Mouse (Mus musculus) kidney, postnatal 4 days (tissue): ENCODE measurements at regions not wholly inside any gene's neighbourhood (a gene's known extent, or its start where the extent isn't known, plus 50 kb on each side); places are given as distances from the start of the nearest gene placed in this dataset.
A peak's percentile ranks its signal among the peaks of the same experiment; 100 is the strongest.

Experiments used
- DNase-seq, 2 experiments: peaks; one replicate each; pipeline ENCODE4 v3.0.0; 2021; ENCODE audit warnings: mixed read lengths in 2 of 2

DNA sequence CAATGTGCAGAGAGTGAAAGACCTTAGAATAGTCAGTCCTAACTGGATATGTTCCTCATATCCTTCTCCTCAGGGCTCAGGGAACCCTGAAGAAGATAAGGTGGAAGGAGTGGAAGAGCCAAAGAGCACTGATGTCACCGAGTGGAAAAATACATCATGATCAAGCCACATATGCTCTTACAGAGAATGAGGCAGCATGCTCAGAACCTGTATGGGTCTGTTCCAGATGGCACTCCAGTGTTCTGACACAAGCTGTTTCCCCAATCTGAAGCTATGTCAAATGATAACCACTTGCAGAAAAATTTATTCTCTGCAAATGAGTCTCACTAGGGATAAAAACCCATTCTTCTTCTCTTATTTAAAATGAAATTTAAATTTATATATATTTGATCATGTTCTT, 572.6 kb upstream of the Robo2 start:
- DNase-seq, result no peak

GRCm38 (mm10) chr16:74966099-74966498, 554.5 kb upstream of the Robo2 start:
- DNase-seq, result no peak

- DNase-seq, result no peak
Observed at GRCm38 (mm10) chr16:74929739-74930138, 518.1 kb upstream of the Robo2 start.

DNA sequence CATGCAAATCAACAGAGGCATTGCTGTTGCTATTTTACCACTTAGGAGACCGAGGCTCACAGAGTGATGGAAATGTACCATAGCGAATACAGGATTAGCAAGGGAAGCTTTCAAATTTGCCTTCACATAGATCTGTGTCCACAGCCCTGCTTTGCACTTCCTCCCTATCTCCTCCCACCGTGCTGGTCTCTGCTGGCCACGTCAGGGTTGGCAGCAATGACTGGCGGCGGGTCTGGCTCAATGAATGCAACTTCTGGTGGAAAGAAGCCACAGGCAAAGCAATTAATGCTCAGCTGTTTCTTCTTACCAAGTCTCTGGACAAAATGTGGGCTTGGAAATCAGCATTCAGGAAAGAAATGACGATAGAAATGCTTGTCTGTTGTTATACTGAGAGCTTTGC, 489.2 kb upstream of the Robo2 start:
- DNase-seq, result peak; percentile 5 to 7

- no peak for DNase-seq
Observed at GRCm38 (mm10) chr16:74887724-74888123, 476.1 kb upstream of the Robo2 start.

DNA sequence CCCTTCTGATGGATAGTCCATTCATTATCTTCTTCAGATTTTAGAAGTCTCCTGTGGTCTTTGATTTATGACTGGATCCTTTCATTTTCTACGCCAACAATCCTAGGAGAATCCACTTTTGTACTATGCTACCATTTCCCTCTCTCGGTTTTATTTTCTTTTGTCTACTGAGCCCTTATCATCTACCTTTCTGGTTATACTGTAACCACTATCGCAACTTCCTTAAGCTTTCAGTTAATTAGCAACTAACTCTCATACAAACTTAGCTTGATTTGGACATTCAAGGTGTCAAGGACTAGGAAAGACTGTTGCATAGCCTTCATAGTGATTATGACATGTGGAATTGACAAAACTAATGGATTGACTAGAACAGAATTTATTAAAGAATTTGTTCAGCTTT, 467.0 kb upstream of the Robo2 start:
- DNase-seq, result no peak

- DNase-seq, result no peak
Observed at GRCm38 (mm10) chr16:74873756-74874155, 462.1 kb upstream of the Robo2 start.

GRCm38 (mm10) chr16:74857752-74858151, 446.1 kb upstream of the Robo2 start:
- DNase-seq, result no peak

GRCm38 (mm10) chr16:74840006-74840405, 428.4 kb upstream of the Robo2 start:
- no peak for DNase-seq

DNA sequence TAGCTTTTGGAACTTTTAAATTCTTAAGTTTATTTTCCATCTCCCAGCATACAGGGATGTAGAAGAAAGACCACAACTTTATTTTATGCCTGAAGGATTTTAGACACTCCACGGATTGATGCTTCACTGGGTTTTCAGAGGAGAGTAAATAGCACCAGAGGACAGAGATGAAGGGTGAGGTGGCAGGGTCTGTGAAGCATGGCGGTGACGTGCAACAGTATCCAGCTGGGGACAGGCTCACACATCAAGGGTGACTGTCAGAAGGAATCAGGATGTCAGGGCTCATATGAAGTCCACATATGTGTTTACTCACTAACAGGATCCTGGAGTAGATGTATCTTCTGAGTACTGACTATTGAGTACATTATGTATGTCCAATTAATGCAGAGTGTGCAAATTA, 402.8 kb upstream of the Robo2 start:
- peak in 1 of 2 experiments; percentile 3 for DNase-seq

GRCm38 (mm10) chr16:74809154-74809825, 397.7 kb upstream of the Robo2 start:
- no peak for DNase-seq

DNA sequence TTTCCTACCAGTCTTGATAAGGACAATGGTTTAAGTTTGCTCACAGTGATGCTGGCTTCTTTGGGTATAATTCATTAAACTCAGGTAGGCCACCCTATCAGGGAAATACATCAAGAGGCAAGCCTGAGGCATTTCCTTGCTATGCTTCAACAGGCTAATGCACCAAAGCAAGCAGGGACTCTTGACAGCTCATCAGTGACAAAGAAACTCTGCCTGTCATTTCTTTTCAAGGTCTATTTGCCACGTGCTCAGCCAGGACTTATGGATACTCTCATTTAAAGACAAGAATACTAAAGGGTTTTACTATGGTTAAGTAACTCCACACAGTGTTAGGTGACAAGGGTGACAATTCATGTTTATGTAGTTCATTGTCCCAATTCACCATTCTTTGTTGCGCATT, 395.1 kb upstream of the Robo2 start:
- DNase-seq, result no peak

DNA sequence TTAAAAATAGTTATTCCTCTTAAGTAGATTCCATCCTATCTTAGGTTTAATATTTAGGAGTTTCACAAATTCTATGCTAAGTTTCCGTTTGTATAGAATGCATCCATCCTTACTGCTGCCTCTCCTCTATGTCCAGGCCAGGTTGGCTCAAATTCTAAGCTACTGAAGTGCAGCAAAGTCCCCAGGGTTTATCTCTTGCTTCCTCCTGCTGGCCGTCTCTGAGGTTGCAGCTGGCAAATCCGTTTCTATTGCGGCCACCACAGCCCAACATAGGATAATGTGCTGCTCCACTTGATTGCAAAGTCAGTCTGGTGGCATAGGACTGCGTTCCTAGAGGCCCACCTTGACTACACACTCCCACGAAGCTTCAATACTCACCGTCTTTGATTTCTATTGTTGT, 389.7 kb upstream of the Robo2 start:
- DNase-seq, result peak; percentile 79 to 81

DNA sequence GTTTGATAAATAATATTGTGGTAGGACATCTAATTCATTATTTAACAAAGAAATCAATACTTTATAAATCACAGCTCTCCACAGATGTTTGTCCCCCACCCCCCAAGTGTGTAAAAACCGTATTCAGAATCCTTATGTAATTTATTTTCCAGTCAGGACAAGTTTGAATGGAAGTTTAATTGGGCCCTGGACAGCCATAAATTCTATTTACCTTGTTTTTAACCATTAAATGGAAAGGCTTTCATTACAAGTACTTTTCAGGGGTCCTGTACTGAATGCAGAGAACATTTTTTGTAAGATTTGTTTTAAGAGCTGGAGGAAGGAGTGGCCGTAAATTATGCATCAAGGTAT, 384.7 kb upstream of the Robo2 start:
- DNase-seq, result no peak

GRCm38 (mm10) chr16:74795360-74796302, 384.0 kb upstream of the Robo2 start:
- DNase-seq, result no peak

- DNase-seq, result no peak
Observed at GRCm38 (mm10) chr16:74785365-74786119, 373.9 kb upstream of the Robo2 start.

GRCm38 (mm10) chr16:74780388-74780787, 368.8 kb upstream of the Robo2 start:
- no peak for DNase-seq

GRCm38 (mm10) chr16:74768264-74768663, 356.6 kb upstream of the Robo2 start:
- no peak for DNase-seq

DNA sequence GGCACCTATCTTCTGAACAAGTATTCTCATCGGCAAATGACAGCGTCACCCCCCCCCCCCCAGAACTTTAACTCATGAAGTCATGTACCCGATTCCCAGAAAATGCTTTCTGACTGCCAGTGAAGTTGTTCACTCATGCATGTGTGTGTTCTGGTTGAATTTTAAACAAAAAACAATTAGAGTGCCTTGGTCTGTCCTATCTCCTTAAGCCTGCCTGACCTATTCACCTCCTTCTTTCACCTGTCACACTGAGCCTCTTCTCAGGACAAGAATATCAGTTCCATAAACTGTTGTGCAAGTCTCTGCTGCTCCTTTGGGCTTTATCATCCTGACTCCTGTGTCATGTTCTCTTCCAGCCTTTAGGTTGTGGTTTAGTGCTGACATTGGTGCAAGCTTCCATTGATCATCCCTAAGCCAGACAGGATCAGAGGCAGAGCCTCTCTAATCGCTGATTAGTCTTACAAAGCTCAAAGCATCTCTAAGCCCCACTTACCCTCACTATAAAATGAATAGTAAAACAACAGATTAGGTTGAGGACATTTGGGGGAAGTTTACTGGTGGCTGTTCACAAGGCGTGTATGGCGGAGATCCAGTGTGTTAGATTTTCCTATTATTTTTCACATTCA, 345.2 kb upstream of the Robo2 start:
- DNase-seq, result no peak

DNA sequence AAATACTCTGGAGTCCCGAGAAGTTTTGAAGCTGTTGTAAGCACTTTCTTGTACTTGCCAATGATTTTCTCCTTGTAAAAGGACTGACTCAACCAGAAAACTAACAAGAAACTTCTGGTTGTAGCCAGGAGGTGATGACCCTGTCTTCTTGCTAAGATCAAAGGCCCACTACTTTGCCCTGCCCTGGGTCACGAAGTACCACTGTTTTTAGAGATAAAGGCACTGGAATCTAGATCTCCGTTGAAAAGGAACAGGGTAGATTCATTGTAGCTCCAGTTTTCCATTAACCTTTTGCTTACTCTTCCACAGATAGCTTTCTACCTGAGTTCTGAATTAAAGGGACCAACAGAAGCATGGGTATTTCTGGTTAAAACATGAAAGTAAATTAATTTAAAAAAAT, 339.3 kb upstream of the Robo2 start:
- DNase-seq, result no peak

- DNase-seq, result no peak
Observed at GRCm38 (mm10) chr16:74749006-74749405, 337.4 kb upstream of the Robo2 start.

DNA sequence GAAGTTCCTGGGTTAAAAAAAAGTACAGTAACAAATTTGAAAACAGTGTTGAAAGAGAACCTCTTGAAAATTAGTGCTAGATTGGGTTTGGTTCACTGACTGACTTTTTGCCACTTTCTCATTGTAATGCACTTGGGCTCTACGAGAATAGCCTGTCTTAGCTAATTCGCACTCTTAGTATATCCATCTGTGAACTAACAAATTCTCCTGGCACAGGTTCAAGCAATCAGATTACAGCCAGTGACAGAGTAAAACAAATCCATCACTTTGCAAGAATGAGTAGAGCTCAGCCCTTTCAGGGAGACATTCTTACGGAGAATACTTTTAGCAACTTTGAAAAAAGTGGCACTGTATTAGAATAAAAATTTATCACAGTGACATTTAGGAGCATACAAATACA, 331.9 kb upstream of the Robo2 start:
- DNase-seq, result no peak
